Mouse (Mus musculus): ENCODE measurements around the gene Chgb.
A peak's percentile ranks its signal among the peaks of the same experiment; 100 is the strongest.

Chgb gene

DNA sequence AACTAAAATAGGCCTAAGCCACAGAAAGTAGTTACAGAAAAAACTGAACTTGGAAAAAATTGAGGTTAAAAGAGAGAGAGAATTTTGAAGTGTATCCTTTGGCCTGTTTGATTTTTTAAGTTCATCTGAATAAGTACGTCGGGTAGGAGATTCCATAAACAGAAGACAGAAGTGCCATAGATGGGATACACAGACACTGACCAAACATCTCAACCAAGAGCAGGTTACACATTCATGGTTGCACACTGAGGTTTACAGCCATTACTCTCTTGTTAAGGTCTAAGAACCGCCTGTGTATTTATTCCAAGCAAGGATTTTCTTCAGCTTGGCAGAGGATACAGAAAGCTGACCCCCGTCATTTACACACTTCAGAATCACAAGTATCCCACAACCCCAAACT lies at the start of gene Chgb:
Gene Chgb (plus strand): TSS at position 301 of the 400 bp plus-strand sequence.
- DNase-seq (ENCODE audit: low spot score), result no peak

DNA sequence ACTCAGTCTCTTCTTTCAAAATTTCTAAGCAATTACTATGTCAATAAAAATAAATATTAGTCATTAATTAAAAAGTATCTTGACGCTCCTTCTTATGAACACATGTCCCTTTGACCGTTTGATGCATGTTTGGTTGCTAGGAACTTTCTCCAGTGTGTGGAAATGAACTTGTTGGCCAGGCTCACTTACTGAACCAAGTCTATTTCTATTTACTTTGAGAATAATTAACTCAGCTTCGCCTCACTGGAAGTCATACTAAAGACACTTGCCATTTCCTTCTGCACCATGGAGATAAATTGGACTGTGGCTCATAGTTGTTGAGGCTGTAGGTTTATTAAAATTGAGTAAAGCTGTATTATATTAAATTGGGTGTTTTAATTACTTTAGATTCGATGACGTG lies 48.1 kb upstream of the Chgb start:
- DNase-seq (ENCODE audit: low spot score), result no peak

DNA sequence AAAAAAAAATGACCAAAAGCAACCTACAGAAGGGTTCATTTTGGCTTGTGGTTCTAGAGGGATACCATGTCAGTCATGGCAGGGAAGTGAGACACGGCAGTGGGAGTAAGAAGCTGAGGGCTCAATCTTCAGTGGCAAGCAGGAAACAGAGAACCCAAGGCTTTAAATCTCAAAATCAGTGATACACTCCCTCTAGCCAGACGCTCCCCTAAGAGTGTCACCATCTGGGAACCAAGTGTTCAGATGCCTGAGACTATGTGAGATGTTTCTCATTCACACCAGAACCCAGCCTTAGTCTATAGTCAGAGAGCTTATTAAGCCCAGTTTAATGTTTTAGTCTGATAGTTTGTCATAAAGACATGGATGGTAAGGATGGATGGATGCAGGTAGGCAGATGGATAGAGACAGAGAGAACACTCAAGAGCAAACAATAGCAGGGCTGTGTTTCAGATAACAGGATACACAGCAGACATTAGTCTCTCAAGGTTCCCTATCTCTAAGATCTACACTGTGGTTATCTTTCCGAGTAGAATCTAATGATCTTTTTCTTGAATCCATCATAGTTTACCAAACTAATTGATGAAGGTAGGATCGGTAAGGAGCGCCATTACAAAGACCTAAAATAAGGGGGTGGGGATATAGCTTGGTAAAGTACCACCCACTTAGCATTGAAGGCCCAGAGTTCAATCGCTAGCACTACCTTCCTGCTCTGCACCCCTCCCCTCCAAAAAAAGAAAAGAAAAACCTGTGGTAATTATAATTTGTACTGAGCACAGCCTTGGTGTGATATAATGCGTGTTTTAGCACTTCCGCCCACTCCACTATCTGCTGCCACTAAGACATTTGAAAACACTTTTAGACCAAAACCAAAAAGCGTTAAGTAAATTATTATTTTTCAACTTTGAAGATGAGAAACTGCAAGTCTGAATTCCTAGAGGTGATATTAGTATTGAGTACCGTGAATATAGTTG lies 47.2 kb upstream of the Chgb start:
- no peak for DNase-seq (ENCODE audit: low spot score)

GRCm38 (mm10) chr2:132738816-132739432 lies 42.2 kb upstream of the Chgb start:
- DNase-seq (ENCODE audit: low spot score), result no peak

DNA sequence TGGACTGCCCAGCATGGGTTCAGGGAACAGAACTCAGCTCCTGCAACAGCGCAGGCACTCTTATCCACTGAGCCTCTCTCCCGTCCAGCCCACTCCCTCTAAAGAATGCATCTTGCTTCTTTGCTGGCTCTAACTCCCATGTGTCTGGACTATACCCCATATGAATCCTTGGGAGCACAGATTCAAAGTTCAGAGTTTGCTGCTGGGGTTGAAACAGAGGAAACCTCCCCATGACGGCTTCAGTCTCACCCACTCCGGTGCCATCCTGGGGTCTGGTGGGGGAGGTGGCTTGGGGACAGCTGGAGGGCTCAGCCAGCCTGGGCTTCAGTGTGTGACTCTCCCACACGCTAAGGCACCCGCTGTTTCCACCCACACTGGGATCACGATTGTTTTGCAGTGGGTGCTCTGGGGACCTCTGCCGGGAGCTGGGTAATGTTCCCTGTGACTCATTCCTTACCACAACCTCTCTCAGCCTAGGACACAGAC lies 39.2 kb upstream of the Chgb start:
- DNase-seq (ENCODE audit: low spot score), result no peak

GRCm38 (mm10) chr2:132744866-132745265 lies 36.2 kb upstream of the Chgb start:
- no peak for DNase-seq (ENCODE audit: low spot score)

DNA sequence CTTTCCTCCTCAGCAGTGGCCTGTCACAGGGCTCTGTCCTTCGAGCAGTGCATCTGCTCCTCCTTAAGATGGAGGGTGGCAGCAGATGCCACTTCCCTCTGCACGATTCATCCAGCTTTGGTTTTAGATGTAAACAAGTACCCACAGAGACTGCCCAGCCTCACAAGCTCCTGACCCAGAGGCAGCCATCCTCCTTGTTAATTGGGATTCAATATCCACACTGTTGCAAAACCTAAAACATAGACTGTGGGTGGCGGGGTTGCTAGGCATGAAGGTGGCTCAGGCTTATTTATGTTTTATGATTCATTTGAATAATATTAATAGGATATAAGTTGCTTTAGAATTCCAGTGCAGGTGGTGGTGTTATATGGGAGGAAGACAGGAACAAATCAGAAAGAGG lies 35.0 kb upstream of the Chgb start:
- DNase-seq (ENCODE audit: low spot score), result no peak

GRCm38 (mm10) chr2:132750726-132751125 lies 30.4 kb upstream of the Chgb start:
- no peak for DNase-seq (ENCODE audit: low spot score)

GRCm38 (mm10) chr2:132751141-132752066 lies 29.7 kb upstream of the Chgb start:
- DNase-seq (ENCODE audit: low spot score), result no peak

- DNase-seq (ENCODE audit: low spot score), result no peak
Measured at GRCm38 (mm10) chr2:132752398-132752797, 28.7 kb upstream of the Chgb start.

- no peak for DNase-seq (ENCODE audit: low spot score)
Measured at GRCm38 (mm10) chr2:132753137-132753536, 27.9 kb upstream of the Chgb start.

GRCm38 (mm10) chr2:132757911-132758310 lies 23.2 kb upstream of the Chgb start:
- no peak for DNase-seq (ENCODE audit: low spot score)

DNA sequence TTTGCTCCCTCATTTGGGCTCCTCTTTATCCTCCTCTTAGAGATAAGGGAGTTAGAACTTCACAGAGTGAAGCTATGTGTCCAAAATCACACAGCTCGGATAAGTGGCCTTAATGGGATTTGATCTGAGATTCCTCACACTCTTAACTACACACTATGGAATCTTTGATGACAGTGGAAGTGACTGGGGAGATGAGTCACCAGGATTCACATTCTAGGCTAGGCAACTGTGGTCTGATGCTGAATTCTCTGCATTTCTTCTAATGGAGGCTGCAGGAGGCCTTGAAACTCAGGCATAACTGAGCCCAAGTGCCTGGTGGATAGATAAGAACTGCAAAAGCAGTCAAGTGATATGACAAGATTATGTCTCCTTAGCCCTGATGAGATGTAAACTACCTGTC lies 10.3 kb upstream of the Chgb start:
- no peak for DNase-seq (ENCODE audit: low spot score)

DNA sequence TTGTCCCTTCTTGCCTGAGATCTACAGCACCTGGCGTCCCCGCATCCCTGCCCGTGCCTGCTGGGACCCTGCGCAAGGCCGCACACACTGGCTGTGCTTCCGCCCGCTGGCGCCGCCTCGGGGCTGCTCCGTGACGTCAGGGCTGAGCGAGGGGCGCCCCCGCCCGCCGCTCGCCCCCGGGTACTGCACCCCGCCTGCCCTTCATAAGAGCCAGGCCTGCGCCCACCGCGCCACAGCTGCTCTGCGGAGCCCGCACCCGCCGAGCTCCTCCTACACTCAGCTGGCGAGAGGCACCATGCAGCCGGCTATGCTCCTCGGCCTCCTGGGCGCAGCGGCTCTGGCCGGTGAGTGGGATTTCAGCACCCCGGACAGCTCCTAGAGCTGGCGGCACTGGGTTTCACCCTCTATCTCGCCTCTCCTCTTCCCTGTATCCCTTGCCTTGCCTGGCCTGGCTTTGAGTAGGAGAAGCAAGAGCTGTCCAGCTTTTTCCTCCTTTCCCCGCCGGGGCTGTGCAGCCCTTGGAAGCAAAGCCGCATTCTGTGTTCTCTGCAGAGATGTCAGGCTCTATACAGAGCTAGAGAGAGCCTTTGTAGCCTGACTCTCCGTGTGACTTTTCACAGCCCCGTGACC lies 476 bp downstream of the Chgb start:
- DNase-seq (ENCODE audit: low spot score), result peak; percentile 20

DNA sequence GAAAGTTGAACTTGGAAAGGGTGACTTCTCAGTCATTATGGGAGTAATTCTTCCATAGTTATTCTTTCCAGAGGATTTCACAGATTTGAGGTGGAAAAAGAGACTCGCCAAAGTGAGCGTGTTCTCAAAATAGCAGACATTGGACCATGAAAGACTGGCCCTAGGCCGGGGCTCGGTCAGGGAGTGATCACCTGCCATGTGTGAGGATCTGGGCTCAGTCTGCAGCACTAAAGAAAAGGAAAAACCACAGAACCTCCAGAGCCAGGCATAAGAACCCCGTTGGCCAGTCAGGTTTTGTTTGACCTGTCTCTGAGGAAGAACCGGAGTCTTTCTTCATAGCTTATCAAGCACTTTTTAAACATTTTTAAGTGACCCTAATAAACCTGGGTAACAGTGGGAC lies 3.0 kb downstream of the Chgb start:
- DNase-seq (ENCODE audit: low spot score), result no peak

GRCm38 (mm10) chr2:132793441-132794203 lies 12.5 kb downstream of the Chgb start:
- DNase-seq (ENCODE audit: low spot score), result no peak

DNA sequence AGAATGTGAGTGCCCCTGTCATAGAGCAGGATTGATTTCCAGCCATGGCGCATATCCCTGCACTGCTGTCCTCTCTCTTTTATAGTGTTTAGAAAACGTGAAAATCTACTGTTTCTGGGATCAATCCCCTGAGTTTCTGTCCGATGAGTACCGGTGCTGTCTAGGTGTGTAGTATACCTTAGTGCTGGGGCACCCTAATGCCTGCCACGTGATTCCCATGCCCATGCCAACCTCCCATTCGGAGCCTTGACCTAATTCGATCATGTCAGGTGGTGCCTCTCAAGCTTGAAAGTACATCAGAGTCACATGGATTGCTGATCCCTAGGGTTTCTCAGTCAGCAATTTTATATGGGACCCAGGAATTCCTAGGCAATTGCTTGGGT lies 13.1 kb downstream of the Chgb start:
- no peak for DNase-seq (ENCODE audit: low spot score)

DNA sequence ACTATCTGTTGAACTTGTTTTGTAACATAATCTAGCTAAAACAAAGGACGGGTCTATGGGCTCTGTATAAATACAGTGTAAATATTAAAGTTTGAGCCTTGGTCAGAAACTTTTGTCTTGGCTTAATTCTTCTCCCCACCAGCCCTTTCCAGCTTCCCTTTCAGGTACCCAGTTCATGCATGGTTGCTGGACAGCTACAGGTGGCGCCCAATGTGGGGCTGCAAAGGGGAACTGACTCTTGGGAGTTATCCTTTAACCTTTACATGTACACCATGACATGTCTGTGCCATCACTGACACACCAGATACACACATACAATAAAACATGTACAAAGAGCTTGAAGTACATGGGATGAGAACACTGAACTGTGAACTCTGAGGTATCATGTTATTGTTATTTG lies 21.9 kb downstream of the Chgb start:
- DNase-seq (ENCODE audit: low spot score), result no peak

- peak; percentile 94 for DNase-seq (ENCODE audit: low spot score)
Measured at GRCm38 (mm10) chr2:132815608-132816314, 34.7 kb downstream of the Chgb start, which contains the start of the genes Trmt6 and Mcm8. Trmt6 (minus strand) TSS chr2:132816055. Mcm8 (plus strand) TSS chr2:132816141.

GRCm38 (mm10) chr2:132841071-132841470 lies 60.0 kb downstream of the Chgb start:
- DNase-seq (ENCODE audit: low spot score), result no peak
